Mouse (Mus musculus) kidney, postnatal 0 days (tissue): Measurements from ENCODE around the gene Fabp1. TPM values are rescaled to one million over a fixed set of nuclear protein-coding genes. Genes with fewer than 3 reads are reported as not detected.

Experiments
- ATAC-seq: fragments of 200-750 bp; cut with Nextera tagmentation; replicated peaks from 2 replicates; pipeline ENCODE4 v1.8.0; 2017; ENCODE audit warnings: low read depth, moderate number of reproducible peaks, moderate TSS enrichment, moderate library complexity; ENCODE audit not compliant: low FRiP score
- DNase-seq: peaks from one replicate; pipeline ENCODE4 v3.0.0-alpha.2; 2016; ENCODE audit warnings: low spot score
- H3K27ac ChIP-seq: fragments of 300-500 bp; sonication (generic); 2 replicates; pipeline ENCODE4 v1.5.1; 2014; ENCODE audit warnings: mild to moderate bottlenecking
- H3K27me3 ChIP-seq: fragments of 300-500 bp; sonication (generic); 2 replicates; pipeline ENCODE4 v1.6.1; 2014; ENCODE audit warnings: low read length, mixed read lengths; ENCODE audit not compliant: insufficient read depth
- H3K36me3 ChIP-seq: fragments of 300-500 bp; sonication (generic); 2 replicates; pipeline ENCODE4 v1.6.1; 2014; ENCODE audit warnings: low read length, mixed read lengths; ENCODE audit not compliant: insufficient read depth
- H3K4me1 ChIP-seq: fragments of 300-500 bp; sonication (generic); replicated peaks from 2 replicates; pipeline ENCODE4 v1.6.1; 2014; ENCODE audit warnings: antibody characterized with exemption, low read length, mixed read lengths; ENCODE audit not compliant: insufficient read depth
- H3K4me2 ChIP-seq: fragments of 300-500 bp; sonication (generic); 2 replicates; pipeline ENCODE4 v1.6.1; 2014; ENCODE audit warnings: mild to moderate bottlenecking, low read length, moderate library complexity, mixed read lengths
- H3K4me3 ChIP-seq: fragments of 300-500 bp; sonication (generic); replicated peaks from 2 replicates; pipeline ENCODE4 v1.5.1; 2014; ENCODE audit warnings: low read depth, low read length
- H3K9ac ChIP-seq: fragments of 300-500 bp; sonication (generic); 2 replicates; pipeline ENCODE4 v1.6.1; 2014; ENCODE audit warnings: low read depth, low read length
- H3K9me3 ChIP-seq: fragments of 300-500 bp; sonication (generic); replicated peaks from 2 replicates; pipeline ENCODE4 v1.6.1; 2016; ENCODE audit warnings: low read length, inconsistent platforms, mixed read lengths
- CTCF ChIP-seq: IDR thresholded peaks from 2 replicates; pipeline ENCODE4 v1.5.1; 2016; ENCODE audit warnings: antibody characterized with exemption, low read depth, mild to moderate bottlenecking, moderate library complexity
- WGBS: fragments of 180-500 bp; shearing (Covaris S2); extraction: QIAGEN DNeasy Blood & Tissue Kit; methylation state at CpG from one replicate; pipeline ENCODE4 v1.1.7; 2014; 5-methylcytosine and 5-hydroxymethylcytosine counted together
- polyA plus RNA-seq: library from polyadenylated mRNA; unstranded; fragments of >200 nt; fragmentation: Nextera tagmentation; extraction: Ambion mirVana; gene quantifications from 2 replicates; pipeline ENCODE4 v1.2.1, GENCODE M21; 2015

The Fabp1 gene
- polyA plus RNA-seq, 1 experiment from 2014 or later, result 2.9 TPM

DNA sequence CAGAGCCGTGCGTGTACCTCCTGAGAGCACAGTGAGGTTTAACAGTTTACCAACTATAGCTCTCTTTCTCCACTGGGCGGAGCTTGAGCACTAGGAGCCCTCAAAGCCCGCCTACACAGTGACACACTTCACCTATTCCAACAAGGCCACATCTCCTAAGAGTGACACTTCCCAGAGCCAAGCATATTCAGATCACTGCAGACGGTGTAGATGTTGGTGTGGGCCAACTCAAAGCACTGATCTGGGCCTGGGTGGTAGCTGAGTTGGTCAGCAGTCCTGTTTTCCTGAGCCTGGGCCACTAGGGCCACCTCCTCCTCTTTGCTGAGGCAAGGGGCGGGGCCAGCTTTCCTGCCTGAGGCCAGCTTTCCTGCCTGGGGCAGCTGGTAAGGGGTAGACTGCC lies 35.2 kb upstream of the Fabp1 start:
- no peak overlapping the region for H3K4me3 ChIP-seq
- peak; percentile 30; the same call in 1 of the 2 replicates for TF ChIP-seq CTCF
- H3K27ac ChIP-seq, result no peak overlapping the region
- ATAC-seq, result peak; percentile 72
- no peaks in the 10 kb centered on the region for H3K27me3 ChIP-seq
- no peaks in the 10 kb centered on the region for H3K4me1 ChIP-seq
- no peak for DNase-seq
- 35% methylated on average over 6 of the region's 6 CpGs for WGBS
- no peak overlapping the region for H3K4me2 ChIP-seq
- no peaks in the 10 kb centered on the region for H3K36me3 ChIP-seq
- no peaks in the 10 kb centered on the region for H3K9me3 ChIP-seq
- no peak overlapping the region for H3K9ac ChIP-seq

DNA sequence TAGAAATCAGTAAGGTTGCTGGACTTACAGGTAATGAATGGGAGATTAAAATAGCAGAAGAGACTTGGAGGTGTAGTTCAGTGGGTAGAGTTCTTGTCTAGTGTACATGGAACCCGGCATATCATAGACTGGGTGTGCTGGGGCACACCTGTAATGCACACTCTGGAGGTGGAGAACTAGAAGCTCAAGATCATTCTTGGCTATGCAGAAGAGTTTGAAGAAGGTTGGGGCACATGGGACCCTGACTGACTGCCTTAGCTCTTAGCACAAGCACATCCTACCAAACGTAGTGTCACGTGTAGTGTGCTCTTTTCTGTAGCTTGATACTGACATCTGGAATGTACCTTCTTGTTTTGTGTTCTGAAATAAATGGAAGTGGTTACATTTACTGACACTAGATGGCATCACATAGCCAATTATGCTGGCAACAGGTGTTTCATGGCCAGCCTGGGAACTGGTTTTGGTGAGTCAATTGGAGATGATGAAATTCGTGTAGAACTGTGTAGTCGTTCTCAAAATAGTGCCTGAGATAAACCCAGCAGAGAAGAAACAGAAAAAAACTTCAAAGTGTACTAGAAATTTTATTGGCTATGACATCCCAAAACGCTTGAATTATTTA lies 33.0 kb upstream of the Fabp1 start:
- 29% methylated on average over 6 of the region's 6 CpGs for WGBS
- Histone ChIP-seq H3K9me3 (no peaks in the 10 kb centered on the region), H3K9ac (no peak overlapping the region), H3K4me1 (no peaks in the 10 kb centered on the region), H3K4me3 (no peak overlapping the region), H3K4me2 (no peak overlapping the region), H3K36me3 (no peaks in the 10 kb centered on the region), H3K27ac (no peak overlapping the region), H3K27me3 (no peaks in the 10 kb centered on the region)
- peak; percentile 87 for TF ChIP-seq CTCF
- ATAC-seq, result 0 out of 2 replicates have a peak, but pooled peaks have one; percentile 29
- peak; percentile 81 for DNase-seq

DNA sequence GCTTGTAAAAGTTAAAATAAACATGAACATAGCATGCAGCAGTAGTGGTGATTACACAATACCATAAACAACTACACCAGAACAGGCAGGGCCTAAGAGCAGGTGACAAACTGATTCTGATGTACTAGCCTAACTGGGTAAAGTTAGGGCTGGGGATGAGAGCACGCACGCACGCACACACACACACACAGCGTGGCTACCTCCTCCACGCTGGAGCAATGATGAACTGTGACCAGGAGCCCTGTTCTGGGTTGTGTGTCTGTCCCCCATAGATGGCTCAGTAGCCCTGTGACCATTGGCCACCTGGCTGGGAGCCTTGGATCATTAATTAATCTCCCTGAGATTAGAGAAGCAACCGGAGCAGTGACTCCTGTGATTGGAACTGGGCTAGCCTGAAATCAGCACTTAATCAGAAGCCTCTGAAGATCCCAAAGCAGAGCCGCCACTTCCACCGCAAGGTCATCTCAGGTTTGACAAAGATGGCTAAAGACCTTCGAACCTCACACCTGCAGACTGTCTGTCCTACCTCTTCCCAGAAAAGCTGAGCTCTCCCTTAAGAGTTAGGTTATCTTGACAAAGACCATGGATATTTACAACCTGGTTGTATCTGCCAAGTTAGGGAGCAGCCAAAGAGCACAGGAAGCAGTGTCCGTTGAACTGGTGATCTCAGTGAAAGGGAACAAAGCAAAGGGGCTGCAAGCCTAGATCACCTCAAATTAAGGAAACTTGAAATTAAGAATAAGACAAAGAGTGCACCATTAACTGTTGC lies 26.6 kb upstream of the Fabp1 start:
- no peak for DNase-seq
- no peak for TF ChIP-seq CTCF
- H3K9ac ChIP-seq, result no peak overlapping the region
- no peak overlapping the region for H3K27ac ChIP-seq
- H3K9me3 ChIP-seq, result no peaks in the 10 kb centered on the region
- no peaks in the 10 kb centered on the region for H3K27me3 ChIP-seq
- 75% methylated on average over 10 of the region's 10 CpGs for WGBS
- H3K4me3 ChIP-seq, result no peak overlapping the region
- H3K4me2 ChIP-seq, result no peak overlapping the region
- H3K36me3 ChIP-seq, result no peaks in the 10 kb centered on the region
- ATAC-seq, result no peak
- no peaks in the 10 kb centered on the region for H3K4me1 ChIP-seq

DNA sequence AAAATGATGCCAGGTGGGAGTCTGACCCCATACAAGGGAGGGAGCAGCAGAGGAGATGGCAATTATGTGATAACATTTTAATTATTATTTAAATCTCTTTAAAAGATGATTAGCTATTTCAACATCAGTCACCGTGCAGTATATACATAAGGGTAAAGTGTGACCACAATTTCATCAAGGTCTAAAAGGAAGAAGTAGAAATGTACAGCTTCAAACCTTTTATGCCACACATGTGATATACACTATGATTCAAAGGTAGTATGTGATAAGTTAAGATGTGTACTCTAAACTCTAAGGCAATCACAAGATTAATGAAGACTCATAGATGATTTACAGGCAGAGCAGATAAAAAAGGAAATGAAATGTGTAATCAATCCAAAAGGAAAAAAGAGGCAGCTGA lies 19.0 kb upstream of the Fabp1 start:
- 83% methylated on average over 1 of the region's 1 CpGs for WGBS
- H3K27ac ChIP-seq, result no peak overlapping the region
- no peak overlapping the region for H3K9ac ChIP-seq
- no peak for TF ChIP-seq CTCF
- no peaks in the 10 kb centered on the region for H3K27me3 ChIP-seq
- no peaks in the 10 kb centered on the region for H3K4me1 ChIP-seq
- ATAC-seq (no peak), DNase-seq (no peak)
- no peak overlapping the region for H3K4me2 ChIP-seq
- H3K4me3 ChIP-seq, result no peak overlapping the region
- H3K36me3 ChIP-seq, result no peaks in the 10 kb centered on the region
- H3K9me3 ChIP-seq, result no peaks in the 10 kb centered on the region

DNA sequence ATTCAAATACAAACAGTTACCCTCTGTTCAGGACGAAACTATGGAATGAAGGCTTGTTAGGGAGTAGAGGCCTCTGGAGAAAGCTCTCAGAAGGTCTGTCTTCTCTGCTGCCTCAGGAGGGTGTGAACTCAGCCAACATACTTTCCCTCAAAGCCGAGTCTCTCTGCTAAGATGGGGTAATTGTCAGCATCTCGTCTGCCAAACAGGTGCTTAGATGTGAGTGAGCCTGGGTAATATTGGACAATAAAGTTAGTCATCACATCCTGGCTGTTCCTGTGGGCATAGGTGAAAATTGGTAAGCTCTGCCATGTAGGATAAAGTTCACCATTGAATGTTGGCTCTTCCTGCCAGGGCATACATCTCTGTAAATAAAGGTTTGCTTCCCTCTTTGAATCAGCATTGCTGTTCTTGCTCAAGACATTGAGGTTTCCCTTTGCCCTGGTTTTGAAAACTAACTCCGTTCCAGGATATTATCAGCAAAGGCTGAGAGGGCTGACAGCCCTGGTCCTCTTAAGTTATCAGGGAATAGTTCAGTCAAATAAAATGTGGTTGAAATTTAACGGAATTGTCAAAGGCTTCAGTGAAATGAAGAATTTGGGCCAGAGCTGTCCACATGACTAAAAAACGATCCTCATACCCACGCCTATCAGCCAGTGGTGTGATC lies 14.6 kb upstream of the Fabp1 start:
- Histone ChIP-seq H3K4me2 (no peak overlapping the region), H3K27ac (no peak overlapping the region), H3K9me3 (no peaks in the 10 kb centered on the region), H3K4me1 (no peaks in the 10 kb centered on the region), H3K9ac (no peak overlapping the region), H3K27me3 (no peaks in the 10 kb centered on the region), H3K36me3 (no peaks in the 10 kb centered on the region), H3K4me3 (no peak overlapping the region)
- TF ChIP-seq CTCF, result no peak
- WGBS, result 80% methylated on average over 7 of the region's 7 CpGs
- DNase-seq (no peak), ATAC-seq (no peak)

DNA sequence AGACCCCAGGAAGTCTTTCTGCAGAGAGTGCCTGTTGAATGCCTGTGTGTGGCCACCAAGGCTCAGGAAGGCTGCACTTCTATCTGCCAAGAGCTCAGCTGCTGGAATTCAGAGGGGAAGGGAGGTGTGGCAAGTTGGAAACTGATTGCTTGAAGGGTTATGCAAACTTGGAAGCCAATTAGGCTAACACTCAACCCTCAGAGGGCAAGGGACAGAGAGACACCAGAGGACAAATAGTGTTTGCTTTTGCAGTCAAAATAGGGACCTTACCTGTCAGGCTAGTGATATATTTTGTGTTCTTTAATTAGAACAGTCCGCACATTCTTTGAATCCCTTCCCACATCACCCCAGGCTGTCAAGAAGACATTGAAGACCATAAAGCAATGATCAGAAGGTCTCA lies 10.0 kb upstream of the Fabp1 start:
- Histone ChIP-seq H3K4me2 (no peak overlapping the region), H3K36me3 (no peaks in the 10 kb centered on the region), H3K9me3 (no peaks in the 10 kb centered on the region), H3K27ac (no peak overlapping the region), H3K27me3 (no peaks in the 10 kb centered on the region), H3K9ac (no peak overlapping the region), H3K4me1 (no peaks in the 10 kb centered on the region), H3K4me3 (no peak overlapping the region)
- DNase-seq, result no peak
- no peak for ATAC-seq
- no peak for TF ChIP-seq CTCF
- WGBS, result 11% methylated on average over 1 of the region's 1 CpGs
